Mouse (Mus musculus): ENCODE data around the gene Zfp692. TPM values are rescaled to one million over a fixed set of nuclear protein-coding genes. Genes with fewer than 3 reads are reported as not detected.
A peak's percentile ranks its signal among the peaks of the same experiment; 100 is the strongest.

The Zfp692 gene
- polyA plus RNA-seq, 1 experiment from 2014 or later = 2.9 TPM

GRCm38 (mm10) chr11:58323570-58324340 lies 16.9 kb downstream of the Zfp692 start:
- WGBS (ENCODE audit: missing documents) = 20% methylated on average over 24 of the region's 24 CpGs
- peak overlapping the region; percentile 54 for H3K27ac ChIP-seq

GRCm38 (mm10) chr11:58324614-58325229 lies 17.9 kb downstream of the Zfp692 start:
- Histone ChIP-seq H3K36me3 (ENCODE audit: inconsistent target) (peaks cover 6% of the 10 kb centered on the region; the same call in 1 of the 2 replicates), H3K4me3 (ENCODE audit: inconsistent target) (no peak overlapping the region), H3K79me2 (ENCODE audit: inconsistent target) (peaks cover 61% of the 10 kb centered on the region), H3K27ac (no peak overlapping the region)
- WGBS (ENCODE audit: missing documents) = 90% methylated on average over 3 of the region's 3 CpGs

More at GRCm38 (mm10) chr11:58323570-58324340, 16.9 kb downstream of the Zfp692 start:
- Histone ChIP-seq H3K79me2 (ENCODE audit: inconsistent target) (peaks cover 52% of the 10 kb centered on the region), H3K36me3 (ENCODE audit: inconsistent target) (peaks cover 13% of the 10 kb centered on the region), H3K4me3 (ENCODE audit: inconsistent target) (peak overlapping the region; percentile 54)

GRCm38 (mm10) chr11:58326781-58327180 lies 19.9 kb downstream of the Zfp692 start:
- 91% methylated on average over 3 of the region's 3 CpGs for WGBS (ENCODE audit: missing documents)
- Histone ChIP-seq H3K79me2 (ENCODE audit: inconsistent target) (peaks cover 71% of the 10 kb centered on the region), H3K27ac (no peak overlapping the region), H3K4me3 (ENCODE audit: inconsistent target) (no peak overlapping the region), H3K36me3 (ENCODE audit: inconsistent target) (0 out of 2 replicates have a peak, but pooled peaks cover 6% of the 10 kb centered on the region)

GRCm38 (mm10) chr11:58329906-58330275 lies 23.0 kb downstream of the Zfp692 start:
- WGBS (ENCODE audit: missing documents) = under 1% methylated on average over 21 of the region's 21 CpGs
- Histone ChIP-seq H3K27ac (peak overlapping the region; percentile 90), H3K36me3 (ENCODE audit: inconsistent target) (0 out of 2 replicates have a peak, but pooled peaks cover 6% of the 10 kb centered on the region), H3K4me3 (ENCODE audit: inconsistent target) (peak overlapping the region; percentile 100), H3K79me2 (ENCODE audit: inconsistent target) (peaks cover 90% of the 10 kb centered on the region)

- WGBS (ENCODE audit: missing documents) = under 1% methylated on average over 52 of the region's 52 CpGs
- H3K4me3 ChIP-seq (ENCODE audit: inconsistent target) = peak within 1 kb of the TSS; percentile 100
- 0 out of 2 replicates have a peak, but pooled peaks cover 6% of the 10 kb centered on the region for H3K36me3 ChIP-seq (ENCODE audit: inconsistent target)
Measured at GRCm38 (mm10) chr11:58330276-58331148, 23.6 kb downstream of the Zfp692 start, which contains the start of the genes Zfp672 and Sh3bp5l. Gene Zfp672 (minus strand): TSS chr11:58330339. Gene Sh3bp5l (plus strand): TSS chr11:58330724.

GRCm38 (mm10) chr11:58331149-58331495 lies 24.3 kb downstream of the Zfp692 start:
- H3K36me3 ChIP-seq (ENCODE audit: inconsistent target) = peaks cover 6% of the 10 kb centered on the region; the same call in 1 of the 2 replicates
- H3K27ac ChIP-seq = peak overlapping the region; percentile 90
- 19% methylated on average over 10 of the region's 10 CpGs for WGBS (ENCODE audit: missing documents)
- H3K79me2 ChIP-seq (ENCODE audit: inconsistent target) = peaks cover 81% of the 10 kb centered on the region
- peak overlapping the region; percentile 100 for H3K4me3 ChIP-seq (ENCODE audit: inconsistent target)

More at GRCm38 (mm10) chr11:58330276-58331148, 23.6 kb downstream of the Zfp692 start, which contains the start of the genes Zfp672 and Sh3bp5l:
- H3K27ac ChIP-seq = peak within 1 kb of the TSS; percentile 90
- peaks cover 87% of the 10 kb centered on the region for H3K79me2 ChIP-seq (ENCODE audit: inconsistent target)

- WGBS (ENCODE audit: missing documents) = 76% methylated on average over 6 of the region's 6 CpGs
- H3K27ac ChIP-seq = no peak overlapping the region
- H3K36me3 ChIP-seq (ENCODE audit: inconsistent target) = peaks cover 10% of the 10 kb centered on the region; the same call in 1 of the 2 replicates
- H3K79me2 ChIP-seq (ENCODE audit: inconsistent target) = peaks cover 77% of the 10 kb centered on the region
- peak overlapping the region; percentile 100 for H3K4me3 ChIP-seq (ENCODE audit: inconsistent target)
Measured at GRCm38 (mm10) chr11:58331546-58331945, 24.7 kb downstream of the Zfp692 start.

- peaks cover 45% of the 10 kb centered on the region for H3K79me2 ChIP-seq (ENCODE audit: inconsistent target)
- peaks cover 27% of the 10 kb centered on the region for H3K36me3 ChIP-seq (ENCODE audit: inconsistent target)
- H3K27ac ChIP-seq = no peak overlapping the region
- 98% methylated on average over 3 of the region's 3 CpGs for WGBS (ENCODE audit: missing documents)
- H3K4me3 ChIP-seq (ENCODE audit: inconsistent target) = no peak overlapping the region
Measured at GRCm38 (mm10) chr11:58334746-58335145, 27.9 kb downstream of the Zfp692 start.

- Histone ChIP-seq H3K4me3 (ENCODE audit: inconsistent target) (no peak overlapping the region), H3K79me2 (ENCODE audit: inconsistent target) (no peaks in the 10 kb centered on the region), H3K36me3 (ENCODE audit: inconsistent target) (peaks cover 39% of the 10 kb centered on the region), H3K27ac (no peak overlapping the region)
- WGBS (ENCODE audit: missing documents) = 95% methylated on average over 4 of the region's 4 CpGs
Measured at GRCm38 (mm10) chr11:58346745-58347144, 39.9 kb downstream of the Zfp692 start.

- Histone ChIP-seq H3K4me3 (ENCODE audit: inconsistent target) (no peak overlapping the region), H3K36me3 (ENCODE audit: inconsistent target) (peaks cover 21% of the 10 kb centered on the region), H3K27ac (no peak overlapping the region), H3K79me2 (ENCODE audit: inconsistent target) (no peaks in the 10 kb centered on the region)
- WGBS (ENCODE audit: missing documents) = 93% methylated on average over 4 of the region's 4 CpGs
Measured at GRCm38 (mm10) chr11:58350628-58351027, 43.8 kb downstream of the Zfp692 start.

GRCm38 (mm10) chr11:58351179-58351578 lies 44.3 kb downstream of the Zfp692 start:
- Histone ChIP-seq H3K27ac (no peak overlapping the region), H3K36me3 (ENCODE audit: inconsistent target) (peaks cover 17% of the 10 kb centered on the region)
- WGBS (ENCODE audit: missing documents) = 92% methylated on average over 5 of the region's 5 CpGs

GRCm38 (mm10) chr11:58352681-58353548 lies 46.0 kb downstream of the Zfp692 start:
- no peak overlapping the region for H3K4me3 ChIP-seq (ENCODE audit: inconsistent target)
- H3K27ac ChIP-seq = no peak overlapping the region

More at GRCm38 (mm10) chr11:58351179-58351578, 44.3 kb downstream of the Zfp692 start:
- Histone ChIP-seq H3K4me3 (ENCODE audit: inconsistent target) (no peak overlapping the region), H3K79me2 (ENCODE audit: inconsistent target) (no peaks in the 10 kb centered on the region)

GRCm38 (mm10) chr11:58353709-58354108 lies 46.8 kb downstream of the Zfp692 start:
- no peaks in the 10 kb centered on the region for H3K36me3 ChIP-seq (ENCODE audit: inconsistent target)
- WGBS (ENCODE audit: missing documents) = 77% methylated on average over 3 of the region's 3 CpGs
- H3K79me2 ChIP-seq (ENCODE audit: inconsistent target) = no peaks in the 10 kb centered on the region
- no peak overlapping the region for H3K27ac ChIP-seq
- H3K4me3 ChIP-seq (ENCODE audit: inconsistent target) = no peak overlapping the region

More at GRCm38 (mm10) chr11:58352681-58353548, 46.0 kb downstream of the Zfp692 start:
- H3K79me2 ChIP-seq (ENCODE audit: inconsistent target) = no peaks in the 10 kb centered on the region
- WGBS (ENCODE audit: missing documents) = 66% methylated on average over 7 of the region's 7 CpGs
- no peaks in the 10 kb centered on the region for H3K36me3 ChIP-seq (ENCODE audit: inconsistent target)

Measured in macrophage (primary cell).